In the genomic region with DNA sequence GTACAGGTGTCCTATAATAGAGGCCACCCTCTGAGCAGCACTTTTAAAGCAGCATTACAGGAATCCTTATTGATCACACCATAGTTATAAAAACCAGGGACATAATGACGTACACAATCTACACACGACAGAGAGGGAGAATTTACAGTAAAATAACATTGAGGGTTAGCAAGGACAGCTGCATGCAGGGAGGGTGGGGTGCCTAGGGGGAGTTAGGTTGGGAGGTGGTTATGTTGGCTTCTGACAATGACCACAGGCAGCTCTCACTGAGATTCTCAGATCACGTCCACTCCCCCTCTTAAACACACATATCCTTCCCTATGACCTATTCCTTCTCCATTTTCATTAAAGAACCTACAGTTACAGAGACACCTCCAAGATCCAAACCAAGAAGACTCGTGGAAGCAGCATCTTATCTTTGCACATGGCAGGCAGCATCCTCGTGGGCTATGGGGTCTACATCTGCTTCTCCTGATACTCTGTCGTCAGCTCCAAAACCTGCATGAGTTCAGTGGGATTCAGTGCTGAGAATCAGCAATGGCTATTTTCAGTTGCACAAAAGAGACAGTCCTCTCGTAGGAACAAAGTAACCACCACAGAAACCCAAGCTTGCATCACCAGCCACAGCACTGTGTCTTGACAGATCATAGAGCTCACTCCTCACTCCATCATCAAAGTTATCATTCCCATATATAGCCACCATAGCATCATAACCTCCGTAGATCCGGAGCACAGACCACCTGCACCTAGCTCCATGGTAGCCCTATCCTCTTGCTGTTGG, we compare ENCODE assay signal across 23 mouse cellular contexts. TPM values are rescaled to one million over a fixed set of nuclear protein-coding genes. Genes with fewer than 3 reads are reported as not detected.
A peak's percentile ranks its signal among the peaks of the same experiment; 100 is the strongest.
DNase-seq lines count a peak whose midpoint lies in the region; ATAC-seq and TF ChIP-seq lines count a peak whose summit lies in the region.
"Had no signal": no experiment of that assay in that cellular context is flagged by ENCODE, and none has a peak within 500 bp of the region (broad histone marks: within the 10 kb centered on the region; RNA-seq: fewer than 3 reads in every experiment).

No protein-coding gene starts in this region.

- TF ChIP-seq RAD21 in MEL (IDR thresholded peaks at IDR 0.05; ENCODE audit: low read depth, low read length), result no peak

- H3K27me3 ChIP-seq in MEL (ENCODE audit: control insufficient read depth in 1 of 2, insufficient read depth in 2 of 2, low read length in 2 of 2), result peaks cover 0 to 2% of the 10 kb centered on the region in 2 experiments; a peak in 2 of 4 replicates
- no peaks in the 10 kb centered on the region for H3K27me3 ChIP-seq in midbrain, embryonic 10.5 days (ENCODE audit: low read depth, poor library complexity, severe bottlenecking)
- H3K27me3 ChIP-seq: CH12.LX; embryonic facial prominence, embryonic 12.5 days; forebrain, embryonic 15.5 days; heart, embryonic 12.5 days had no signal

- H3K79me2 ChIP-seq in MEL (ENCODE audit: control insufficient read depth, insufficient read depth, low read length, poor library complexity), result no peaks in the 10 kb centered on the region

- H3K4me3 ChIP-seq in MEL (ENCODE audit: control insufficient read depth in 1 of 2, insufficient read depth in 1 of 2, low read depth in 2 of 2, low read length in 2 of 2), result no peak overlapping the region
- H3K4me3 ChIP-seq in midbrain, embryonic 10.5 days, result no peak overlapping the region
- H3K4me3 ChIP-seq: embryonic facial prominence, embryonic 12.5 days; forebrain, embryonic 15.5 days; heart, embryonic 12.5 days; hindbrain, embryonic 10.5 days had no signal

- H3K9me3 ChIP-seq in MEL (replicated peaks; ENCODE audit: insufficient read depth, low read length), result no peaks in the 10 kb centered on the region
- no peaks in the 10 kb centered on the region for H3K9me3 ChIP-seq in midbrain, embryonic 10.5 days (replicated peaks)
- H3K9me3 ChIP-seq: embryonic facial prominence, embryonic 12.5 days; forebrain, embryonic 15.5 days; heart, embryonic 12.5 days; hindbrain, embryonic 10.5 days had no signal

- peaks cover 2 to 6% of the 10 kb centered on the region in 2 experiments; a peak in 2 of 4 replicates for H3K4me1 ChIP-seq in MEL (ENCODE audit: control insufficient read depth in 1 of 2, insufficient read depth in 2 of 2, low read length in 2 of 2)
- H3K4me1 ChIP-seq in midbrain, embryonic 10.5 days, result peaks cover 8% of the 10 kb centered on the region; the same call in 1 of the 2 replicates
- H3K4me1 ChIP-seq: embryonic facial prominence, embryonic 12.5 days; forebrain, embryonic 15.5 days had no signal

- DNase-seq in thymus, postnatal 0 days (ENCODE audit: low spot score), result peak; percentile 3
- no peak for DNase-seq in thymus, adult 18-20 months
- no peak for DNase-seq in MEL (ENCODE audit: low read depth, low spot score)
- no peak for DNase-seq in ovary, postnatal 14 days (ENCODE audit: low spot score)
- no peak for DNase-seq in midbrain, embryonic 10.5 days (ENCODE audit: low spot score)
- no peak for DNase-seq in gastrocnemius, adult 18-20 months (ENCODE audit: low spot score)
- DNase-seq: adrenal gland, adult 2 months; adrenal gland, postnatal 25 days; cerebellum, adult 11 months; cerebellum, adult 8-10 months; cerebellum, postnatal 14 days; gastrocnemius, postnatal 14 days had no signal

- no peak for TF ChIP-seq POLR2A in MEL (IDR thresholded peaks at IDR 0.05; ENCODE audit: control insufficient read depth in 1 of 2, insufficient read depth in 1 of 2, low read depth in 1 of 2, low read length in 2 of 2, poor library complexity in 1 of 2)

- peaks cover 0 to 3% of the 10 kb centered on the region in 2 experiments; a peak in 2 of 4 replicates for H3K36me3 ChIP-seq in MEL (ENCODE audit: control insufficient read depth in 1 of 2, insufficient read depth in 2 of 2, low read length in 2 of 2)
- no peaks in the 10 kb centered on the region for H3K36me3 ChIP-seq in midbrain, embryonic 10.5 days
- H3K36me3 ChIP-seq: embryonic facial prominence, embryonic 12.5 days; forebrain, embryonic 15.5 days; heart, embryonic 12.5 days; hindbrain, embryonic 10.5 days had no signal

- H3K27ac ChIP-seq in MEL (ENCODE audit: control insufficient read depth, low read depth, low read length), result no peak overlapping the region
- no peak overlapping the region for H3K27ac ChIP-seq in midbrain, embryonic 10.5 days (replicated peaks)
- H3K27ac ChIP-seq: embryonic facial prominence, embryonic 12.5 days; forebrain, embryonic 15.5 days; hindbrain, embryonic 10.5 days; hindbrain, embryonic 14.5 days had no signal

- ATAC-seq in granulocyte monocyte progenitor cell, adult 5-6 weeks (replicated peaks; ENCODE audit: poor library complexity, severe bottlenecking), result peak; percentile 55
- 0 out of 2 replicates have a peak, but pooled peaks have one; percentile 27 for ATAC-seq in megakaryocyte-erythroid progenitor cell, adult 5-6 weeks (replicated peaks; ENCODE audit: low FRiP score, low TSS enrichment, poor library complexity, severe bottlenecking)
- ATAC-seq: forebrain, embryonic 15.5 days had no signal

- no peak overlapping the region for H3K9ac ChIP-seq in MEL (ENCODE audit: control insufficient read depth, low read depth, low read length, poor library complexity, severe bottlenecking)
- H3K9ac ChIP-seq: embryonic facial prominence, embryonic 12.5 days; forebrain, embryonic 15.5 days; heart, embryonic 12.5 days; hindbrain, embryonic 14.5 days had no signal

- no peak for TF ChIP-seq EP300 in MEL (IDR thresholded peaks at IDR 0.05; ENCODE audit: low read depth in 1 of 2, low read length in 2 of 2)

- 88% methylated on average over 9 of the region's 9 CpGs for WGBS in midbrain, embryonic 10.5 days

- no peak for TF ChIP-seq CTCF in MEL (IDR thresholded peaks at IDR 0.05 in 2 of 3, conservative IDR thresholded peaks at IDR 0.05 in 1 of 3; ENCODE audit: control insufficient read depth in 1 of 3, insufficient read depth in 1 of 3, low read depth in 2 of 3, low read length in 3 of 3, poor library complexity in 1 of 3, severe bottlenecking in 1 of 3)

TF ChIP-seq in MEL, 35 proteins besides CTCF, POLR2A, EP300 and RAD21:
- TF ChIP-seq USF2 (IDR thresholded peaks at IDR 0.05; ENCODE audit: borderline replicate concordance in 1 of 2, insufficient read depth in 1 of 2, low read depth in 1 of 2, low read length in 2 of 2) (no peak), MAZ (IDR thresholded peaks at IDR 0.05; ENCODE audit: low read depth, low read length) (no peak), SIN3A (IDR thresholded peaks at IDR 0.05; ENCODE audit: low read length) (no peak), TAL1 (IDR thresholded peaks at IDR 0.05; ENCODE audit: low read length) (0 out of 2 replicates have a peak, but pooled peaks have one; percentile 3), TCF12 (IDR thresholded peaks at IDR 0.05; ENCODE audit: low read depth, low read length) (no peak), GATA1 (IDR thresholded peaks at IDR 0.05; ENCODE audit: low read depth, low read length) (no peak), MAFK (IDR thresholded peaks at IDR 0.05; ENCODE audit: borderline replicate concordance, low read depth, low read length) (no peak), E2F4 (IDR thresholded peaks at IDR 0.05; ENCODE audit: borderline replicate concordance, low read depth, low read length) (no peak), USF1 (IDR thresholded peaks at IDR 0.05; ENCODE audit: low read depth, low read length) (no peak)

RNA-seq across cellular contexts. Expression of a gene that starts 11.4 kb away (rescaled TPM):
- polyA plus RNA-seq in thymus, postnatal 0 days (2015; fragmentation: Nextera tagmentation; extraction: Ambion mirVana), result 3.0 TPM in 2 replicates
- not detected in 2 replicates for total RNA-seq in MEL (2012; rRNA removed)
- not detected for polyA plus RNA-seq in MEL (2012; ENCODE audit: insufficient read depth in 1 of 2, insufficient read length in 2 of 2, low read depth in 1 of 2, low replicate concordance in 2 of 2, missing spikeins in 1 of 2)
- 36.2 and 43.0 TPM in 2 replicates for total RNA-seq in granulocyte monocyte progenitor cell, adult 5-6 weeks (2014; fragmentation: Nextera tagmentation)
- total RNA-seq in granulocyte monocyte progenitor cell, adult 5-6 weeks (2017), result 28.3 and 28.6 TPM in 2 replicates
- 3.8 and 5.4 TPM in 2 replicates for total RNA-seq in megakaryocyte-erythroid progenitor cell, adult 5-6 weeks (2014; fragmentation: Nextera tagmentation)
- total RNA-seq in megakaryocyte-erythroid progenitor cell, adult 5-6 weeks (2017), result 2.5 and 10.7 TPM in 2 replicates
- not detected in 2 replicates for polyA plus RNA-seq in midbrain, embryonic 10.5 days (2016; fragmentation: Nextera tagmentation; extraction: Ambion mirVana)
- 10 to 100 TPM in 1 of 2 experiments, 1 to 10 TPM in 1; 5.6 to 10.1 TPM for total RNA-seq in gastrocnemius, adult 18-20 months (2021)
- polyA plus RNA-seq: adrenal gland, adult 2 months; brain, embryonic 14.5 days; gonadal fat pad, adult 2 months; heart, embryonic 16.5 days; hindbrain, embryonic 14.5 days had no signal
